Mouse (Mus musculus): ENCODE measurements around the gene Sost.

GRCm38 (mm10) chr11:101979140-101979539 is 12.3 kb upstream of the Sost start:
- no peak for TF ChIP-seq CTCF (IDR thresholded peaks at IDR 0.05; ENCODE audit: borderline replicate concordance, insufficient read depth, low read length)
- no peak for TF ChIP-seq POLR2A (IDR thresholded peaks at IDR 0.05; ENCODE audit: low read depth, low read length)
